Mouse (Mus musculus) gastrocnemius, postnatal 10 days (tissue): ENCODE results near the gene Rmnd5a. TPM values are rescaled to one million over a fixed set of nuclear protein-coding genes. Genes with fewer than 3 reads are reported as not detected.

Experiments used
- DNase-seq: peaks from one replicate; pipeline ENCODE4 v3.0.0; 2021; ENCODE audit warnings: mixed read lengths
- total RNA-seq, 2 experiments: library from RNA; stranded (reverse); gene quantifications; 2 replicates each; pipeline ENCODE4 v1.2.3; 2021

Gene Rmnd5a
- total RNA-seq, 2 experiments from 2014 or later: 58.0 to 61.9 TPM

DNA sequence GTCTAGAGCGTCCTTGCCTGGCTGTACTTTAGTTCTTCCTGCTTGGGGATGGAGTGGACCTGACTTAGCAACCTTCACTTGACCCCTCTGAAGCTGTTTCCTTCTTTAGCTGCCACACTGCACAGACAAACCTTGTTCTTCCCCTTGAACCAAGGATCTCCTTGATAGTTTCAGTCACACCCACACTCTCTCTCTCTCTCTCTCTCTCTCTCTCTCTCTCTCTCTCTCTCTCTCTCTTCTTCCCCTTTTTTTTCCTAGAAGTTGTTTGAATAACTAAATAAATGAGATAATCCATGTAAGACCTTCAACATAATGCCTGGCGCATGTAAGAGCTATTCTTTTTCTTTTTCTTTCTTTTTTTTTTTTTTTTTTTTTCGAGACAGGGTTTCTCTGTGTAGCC, 1.7 kb upstream of the Rmnd5a start:
- no peak for DNase-seq

GRCm38 (mm10) chr6:71441251-71441580, 779 bp upstream of the Rmnd5a start:
- DNase-seq: no peak

- no peak for DNase-seq
Measured at GRCm38 (mm10) chr6:71440217-71440491, 283 bp downstream of the Rmnd5a start.

DNA sequence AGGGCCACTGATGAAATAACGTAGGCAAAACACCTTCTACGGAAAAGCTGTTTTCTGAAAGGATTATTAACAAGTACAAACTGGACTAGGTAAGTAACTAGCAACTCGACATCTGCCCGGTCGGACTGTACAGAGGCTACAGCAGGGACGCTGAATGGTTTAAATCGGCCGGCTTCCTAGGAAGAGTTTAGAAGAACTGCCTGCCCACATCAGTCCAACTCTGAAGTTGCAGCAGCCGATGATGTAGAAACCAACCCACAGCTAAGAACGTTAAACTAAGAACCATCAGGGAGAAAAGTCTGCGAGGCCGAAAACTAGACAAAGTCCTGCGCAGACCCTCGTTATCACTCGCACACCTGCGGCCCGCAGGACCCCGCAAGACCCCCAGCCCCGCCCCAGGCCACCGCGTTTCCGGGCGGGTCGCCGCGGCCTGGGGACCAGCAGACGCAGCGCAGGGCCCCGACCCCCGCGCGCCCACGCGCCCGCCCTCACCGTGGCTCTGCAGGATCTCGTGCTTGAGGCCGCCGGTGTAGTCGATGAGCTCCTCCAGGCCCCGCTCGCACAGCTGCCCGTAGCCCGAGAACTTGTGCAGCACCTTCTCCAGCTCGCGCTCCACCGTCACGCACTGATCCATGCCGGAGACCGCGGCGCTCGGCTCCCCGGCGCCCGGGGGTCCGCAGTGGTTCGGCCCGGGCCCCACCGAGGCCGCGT, 776 bp downstream of the Rmnd5a start:
- DNase-seq: peak; percentile 12

- no peak for DNase-seq
Measured at GRCm38 (mm10) chr6:71438070-71438469, 2.4 kb downstream of the Rmnd5a start.

- DNase-seq: no peak
Measured at GRCm38 (mm10) chr6:71427996-71428725, 12.3 kb downstream of the Rmnd5a start.

- DNase-seq: no peak
Measured at GRCm38 (mm10) chr6:71425681-71426080, 14.8 kb downstream of the Rmnd5a start.

GRCm38 (mm10) chr6:71423116-71423515, 17.3 kb downstream of the Rmnd5a start:
- DNase-seq: peak; percentile 11

- DNase-seq: no peak
Measured at GRCm38 (mm10) chr6:71422162-71422561, 18.3 kb downstream of the Rmnd5a start.

DNA sequence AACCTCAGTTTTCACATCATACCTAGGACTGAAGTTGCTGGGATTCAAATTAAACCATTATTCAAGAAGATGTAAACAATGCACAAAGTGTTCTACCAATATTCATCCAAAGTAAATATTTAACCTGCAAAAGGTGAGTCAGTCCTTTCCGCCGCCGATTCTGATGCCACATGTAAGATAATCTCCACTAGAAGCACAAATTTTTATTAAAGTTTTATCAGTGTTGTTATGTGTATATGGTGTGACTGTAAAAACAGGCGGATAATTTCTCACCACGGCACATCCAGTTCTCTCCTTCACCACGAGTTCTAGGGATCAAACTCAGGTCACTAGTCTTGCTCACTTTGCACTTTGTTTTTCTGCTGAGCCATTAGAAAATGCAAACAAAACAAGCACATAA, 19.6 kb downstream of the Rmnd5a start:
- DNase-seq: no peak

DNA sequence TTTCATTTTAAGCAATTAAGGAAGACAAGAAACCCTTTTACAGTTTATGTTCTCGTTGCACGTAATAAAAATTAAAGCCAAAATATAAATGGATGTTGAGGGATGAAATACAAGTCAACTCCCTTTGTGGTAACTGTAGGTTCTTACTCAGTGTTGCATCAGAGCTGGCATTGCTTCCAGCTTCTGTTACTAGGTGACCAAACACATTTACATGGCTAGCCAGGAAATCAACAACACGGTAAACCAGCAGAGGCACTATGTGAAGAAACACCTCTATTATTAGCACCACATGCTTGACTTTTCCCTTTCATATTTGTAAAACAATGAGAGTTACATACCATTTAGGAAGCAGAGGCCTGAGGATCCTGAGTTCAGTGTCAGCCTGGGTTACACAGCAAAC, 21.6 kb downstream of the Rmnd5a start:
- no peak for DNase-seq

DNA sequence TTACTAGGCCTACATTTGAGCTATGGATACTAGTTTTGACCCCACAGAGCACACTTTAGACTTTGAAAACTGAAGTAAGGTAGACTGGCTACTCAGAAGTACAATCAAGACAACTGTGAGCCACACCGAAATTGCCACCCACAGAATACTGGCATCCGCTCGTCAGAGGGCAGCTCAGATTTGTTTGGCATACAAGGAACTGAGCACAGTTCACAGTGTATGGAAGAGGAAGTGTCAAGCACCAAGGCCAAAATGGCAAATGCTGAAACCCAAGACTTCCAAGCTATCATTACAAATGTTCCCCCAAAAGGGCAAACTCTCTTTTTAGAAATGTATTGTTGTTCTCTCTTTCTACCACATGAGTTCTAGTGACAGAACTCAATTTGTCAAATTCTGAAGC, 25.0 kb downstream of the Rmnd5a start:
- no peak for DNase-seq

DNA sequence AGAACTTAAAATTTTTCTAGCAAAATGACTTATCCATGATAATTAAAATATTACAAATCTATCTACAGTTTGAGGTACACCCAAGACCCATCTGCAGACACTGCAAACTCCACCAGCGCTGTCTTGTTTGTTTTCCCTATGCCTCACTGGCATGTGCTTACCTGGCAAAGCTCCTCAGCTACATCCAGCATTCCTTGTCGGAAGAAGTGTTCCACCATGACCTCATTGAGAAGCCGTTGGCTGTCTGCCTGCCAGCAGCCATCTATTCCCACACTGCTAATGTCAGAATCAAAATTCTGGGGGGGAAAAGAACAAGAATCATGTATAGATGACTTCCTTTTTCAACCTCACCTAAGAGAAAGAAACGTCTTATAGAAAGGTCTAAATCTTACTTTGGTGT, 25.8 kb downstream of the Rmnd5a start:
- DNase-seq: no peak

- DNase-seq: no peak
Measured at GRCm38 (mm10) chr6:71398829-71399609, 41.4 kb downstream of the Rmnd5a start.

GRCm38 (mm10) chr6:71396761-71397160, 43.7 kb downstream of the Rmnd5a start:
- no peak for DNase-seq

DNA sequence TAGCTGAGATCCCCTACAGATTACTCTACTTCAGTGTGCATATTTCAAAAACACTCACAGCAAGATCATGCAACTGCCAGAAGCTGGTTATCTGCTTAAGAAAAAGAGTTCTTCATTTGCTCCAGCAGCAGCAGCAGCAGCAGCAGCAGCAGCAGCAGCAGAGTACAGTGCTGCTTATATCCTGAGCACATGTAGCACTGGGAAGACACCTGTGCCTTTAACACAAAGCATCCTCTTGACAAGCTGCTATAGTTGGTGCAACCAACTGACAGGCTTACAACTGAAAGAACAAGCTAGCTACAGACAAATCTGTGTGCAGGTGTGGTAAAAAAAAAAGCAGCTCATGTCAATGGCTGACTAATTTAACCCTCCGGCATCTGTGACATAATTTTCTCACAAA, 44.4 kb downstream of the Rmnd5a start:
- DNase-seq: no peak

- no peak for DNase-seq
Measured at GRCm38 (mm10) chr6:71390496-71390895, 49.9 kb downstream of the Rmnd5a start.

DNA sequence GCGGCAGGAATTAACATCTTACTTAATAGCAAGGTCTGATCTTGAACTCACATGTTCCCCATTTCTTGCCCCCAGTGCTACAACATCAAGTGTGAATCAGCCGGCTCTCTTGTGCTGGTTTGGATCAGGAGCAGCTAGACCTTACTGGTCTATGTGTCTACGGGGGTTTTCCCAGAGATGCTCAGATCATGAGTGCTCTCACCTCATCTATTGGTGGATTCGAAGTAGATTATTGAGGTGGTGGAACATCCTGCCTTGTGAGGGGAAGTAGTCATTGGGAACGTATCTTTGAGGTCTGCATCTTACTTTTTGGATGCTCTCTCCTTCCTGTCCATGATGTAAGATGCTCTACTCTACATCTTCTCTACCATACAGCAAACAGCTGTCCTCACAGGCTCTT, 58.8 kb downstream of the Rmnd5a start:
- no peak for DNase-seq

DNA sequence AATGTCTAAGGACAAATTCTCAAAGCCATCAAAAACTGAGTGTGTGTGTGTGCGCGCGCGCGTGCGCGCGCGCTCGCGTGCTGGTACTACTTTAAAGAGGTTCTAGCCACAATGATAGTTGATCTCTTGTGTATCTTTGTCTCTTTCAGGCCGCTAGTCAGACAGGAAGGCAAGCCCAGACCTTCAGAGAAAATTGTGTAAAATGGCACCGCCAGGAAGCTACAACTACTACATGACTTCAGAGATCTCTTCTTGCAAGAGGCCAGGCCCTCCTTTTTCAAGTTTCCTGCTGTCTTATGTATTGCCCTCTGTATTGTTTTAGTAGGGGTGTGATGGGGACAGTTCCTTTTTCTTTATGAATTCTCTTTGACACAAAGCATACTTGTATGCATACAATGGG, 63.7 kb downstream of the Rmnd5a start:
- DNase-seq: no peak

DNA sequence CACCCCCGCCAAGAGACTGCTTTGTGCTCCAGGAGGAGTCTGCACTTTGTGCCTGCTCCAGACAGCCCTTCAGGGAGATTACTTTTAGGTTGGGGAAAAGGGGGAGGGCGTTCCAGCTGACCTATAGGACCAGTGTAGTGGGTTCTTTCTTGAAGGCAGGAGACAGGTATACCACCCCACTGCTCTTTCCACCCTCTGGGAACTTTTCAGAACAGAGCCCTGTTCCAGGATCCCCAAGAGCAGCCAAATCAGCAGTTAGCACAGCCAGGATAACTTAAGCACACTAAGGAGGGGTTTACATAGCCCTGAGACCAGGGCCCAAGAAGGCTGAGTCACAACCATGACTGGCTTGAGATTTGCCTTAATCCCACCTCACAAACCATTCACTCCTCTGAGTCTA, 65.5 kb downstream of the Rmnd5a start:
- DNase-seq: no peak

GRCm38 (mm10) chr6:71374311-71374829, 66.1 kb downstream of the Rmnd5a start:
- no peak for DNase-seq

GRCm38 (mm10) chr6:71373249-71373775, 67.1 kb downstream of the Rmnd5a start, which contains the start of gene Cd8a:
Cd8a (plus strand) TSS chr6:71373427.
- DNase-seq: no peak
